Mouse (Mus musculus) layer of hippocampus, adult 2 months (tissue): ENCODE results near the gene Tlk2. TPM values are rescaled to one million over a fixed set of nuclear protein-coding genes. Genes with fewer than 3 reads are reported as not detected.

Experiments used
- DNase-seq, 2 experiments: peaks; one replicate each; pipeline ENCODE4 v3.0.0; 2022; ENCODE audit warnings: low spot score in 2 of 2
- H3K27ac ChIP-seq: fragments of 200-600 bp; 2 replicates; pipeline ENCODE4 v1.8.1; 2022
- H3K4me3 ChIP-seq: fragments of 200-600 bp; 2 replicates; pipeline ENCODE4 v1.8.1; 2022; ENCODE audit warnings: mild to moderate bottlenecking
- CTCF ChIP-seq: fragments of 200-600 bp; conservative IDR thresholded peaks from 2 replicates; pipeline ENCODE4 v1.8.1; 2022; ENCODE audit warnings: antibody characterized with exemption, mild to moderate bottlenecking, moderate library complexity
- total RNA-seq, 2 experiments: library from RNA; stranded (reverse); gene quantifications; 2 replicates each; pipeline ENCODE4 v1.2.3; 2021

Gene Tlk2
- total RNA-seq, 2 experiments from 2014 or later, result 47.9 to 50.9 TPM

DNA sequence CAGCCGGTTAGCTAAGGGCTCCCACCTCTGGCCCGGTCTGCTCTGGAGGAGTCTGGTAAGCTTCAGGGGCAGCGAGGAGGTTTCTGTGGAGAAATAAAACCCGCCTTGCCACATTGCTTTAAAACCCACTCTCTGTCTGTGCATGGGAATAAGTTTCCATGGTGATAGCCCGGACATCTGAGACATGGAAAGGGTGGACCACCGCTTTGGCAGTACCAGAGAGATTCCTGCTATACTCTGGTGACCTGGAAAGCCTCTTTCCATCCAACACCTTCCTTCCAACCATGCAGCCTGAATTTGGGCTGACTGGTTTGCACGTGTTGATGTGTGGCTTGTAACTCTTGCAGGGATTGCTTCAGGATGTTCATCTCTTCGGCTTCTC lies 135.0 kb downstream of the Tlk2 start:
- H3K4me3 ChIP-seq, result no peak overlapping the region
- H3K27ac ChIP-seq, result peak overlapping the region; percentile 32; the same call in 1 of the 2 replicates
- no peak for TF ChIP-seq CTCF
- no peak for DNase-seq

DNA sequence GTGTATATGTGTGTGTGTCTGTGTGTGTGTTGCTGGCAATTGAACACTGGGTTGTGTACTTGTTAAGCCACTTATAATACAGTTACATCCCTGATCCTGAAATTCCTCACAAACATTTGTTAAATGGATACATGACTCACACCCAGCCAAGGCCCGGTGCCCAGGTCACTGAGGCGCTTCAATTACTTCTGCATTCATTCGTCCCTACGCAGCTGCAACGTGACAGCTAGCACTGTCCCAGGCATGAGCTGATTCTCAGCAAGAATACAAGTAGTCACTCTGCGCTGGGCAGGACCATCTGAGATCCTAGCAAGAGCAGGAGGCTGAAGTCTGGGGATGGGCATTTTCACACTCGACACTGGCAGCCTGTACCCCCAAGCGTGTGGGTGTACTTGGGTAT lies 136.7 kb downstream of the Tlk2 start:
- no peak for DNase-seq
- H3K4me3 ChIP-seq, result no peak overlapping the region
- no peak overlapping the region for H3K27ac ChIP-seq
- TF ChIP-seq CTCF, result no peak

DNA sequence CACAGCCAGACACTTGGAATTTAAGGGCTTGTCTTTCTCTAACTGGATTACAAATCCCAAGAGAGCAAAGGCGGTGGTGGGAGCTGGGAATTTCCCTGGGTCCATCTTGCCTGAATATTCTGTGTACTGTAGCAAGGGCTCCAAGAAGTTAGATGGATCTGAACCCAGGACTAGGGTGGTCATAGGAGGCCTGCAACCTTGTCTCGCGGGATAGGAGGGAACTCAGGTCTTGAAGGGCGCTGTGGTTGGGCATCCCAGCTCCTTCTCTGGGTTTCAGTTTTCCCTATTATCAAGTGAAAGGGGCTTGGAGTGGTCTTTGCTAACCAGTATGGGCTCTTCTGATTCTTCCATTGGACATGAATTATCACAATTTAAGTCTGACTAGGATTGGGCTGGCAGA lies 137.5 kb downstream of the Tlk2 start:
- no peak for DNase-seq

DNA sequence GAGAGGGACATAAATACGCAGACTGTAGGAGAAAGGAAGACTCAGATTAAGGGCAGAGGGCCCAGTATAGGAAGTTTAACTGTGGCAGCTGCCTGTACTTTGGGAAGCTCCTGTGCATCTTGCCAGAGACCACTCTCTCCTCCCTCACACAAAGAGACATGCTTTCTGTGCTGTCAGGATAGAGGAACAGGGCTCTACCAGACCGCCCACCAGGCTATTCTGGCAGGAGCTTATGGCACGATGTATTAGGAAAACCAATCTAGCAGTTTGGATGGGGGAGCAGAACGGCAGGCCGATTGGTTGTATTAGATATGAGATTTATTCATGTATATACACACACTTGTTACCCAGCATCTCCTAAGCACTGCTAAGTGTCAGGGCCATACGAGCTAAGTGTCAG lies 139.2 kb downstream of the Tlk2 start:
- no peak overlapping the region for H3K27ac ChIP-seq
- TF ChIP-seq CTCF, result no peak
- peak in 1 of 2 experiments; percentile 22 for DNase-seq
- H3K4me3 ChIP-seq, result no peak overlapping the region

More for the DNA sequence above, 137.5 kb downstream of the Tlk2 start:
- Histone ChIP-seq H3K27ac (no peak overlapping the region), H3K4me3 (no peak overlapping the region)
- no peak for TF ChIP-seq CTCF

DNA sequence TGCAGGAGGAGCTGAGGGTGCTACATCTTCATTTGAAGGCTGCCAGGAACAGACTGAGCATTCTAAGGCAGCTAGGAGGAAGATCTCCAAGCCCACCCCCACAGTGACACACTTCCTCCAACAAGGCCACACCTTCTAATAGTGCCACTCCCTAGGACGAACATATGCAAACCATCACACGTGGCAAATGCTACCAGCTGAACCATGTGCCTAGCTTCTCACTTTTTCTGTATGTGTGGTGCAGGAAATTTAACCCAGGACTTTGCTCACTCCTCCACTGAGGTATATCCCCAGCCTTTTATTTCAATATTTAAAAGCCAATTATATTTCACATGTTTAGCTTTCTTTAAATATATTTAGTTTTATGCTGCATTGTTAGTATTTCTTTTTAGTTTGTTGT lies 142.5 kb downstream of the Tlk2 start:
- no peak for DNase-seq
- H3K4me3 ChIP-seq, result no peak overlapping the region
- H3K27ac ChIP-seq, result no peak overlapping the region
- no peak for TF ChIP-seq CTCF

DNA sequence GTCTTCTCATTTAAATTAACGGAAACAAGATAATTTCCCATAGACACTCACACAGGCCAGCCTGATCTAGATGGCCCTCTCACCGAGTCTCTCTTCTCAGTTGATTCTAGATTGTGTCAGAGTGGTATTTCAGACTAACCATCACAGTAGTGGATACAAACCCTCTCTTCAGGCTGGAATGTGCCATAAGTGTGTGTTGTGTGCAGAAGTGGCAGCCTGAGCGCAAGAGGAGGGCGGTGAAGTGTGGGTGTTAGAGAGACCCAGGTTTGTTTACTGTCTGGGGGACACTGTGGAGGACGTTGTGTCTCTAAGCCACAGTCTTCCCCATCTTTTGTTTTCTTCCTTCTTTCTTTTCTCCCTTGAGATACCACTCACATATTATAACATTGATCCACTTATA lies 144.9 kb downstream of the Tlk2 start:
- Histone ChIP-seq H3K27ac (no peak overlapping the region), H3K4me3 (no peak overlapping the region)
- TF ChIP-seq CTCF, result no peak
- no peak for DNase-seq

DNA sequence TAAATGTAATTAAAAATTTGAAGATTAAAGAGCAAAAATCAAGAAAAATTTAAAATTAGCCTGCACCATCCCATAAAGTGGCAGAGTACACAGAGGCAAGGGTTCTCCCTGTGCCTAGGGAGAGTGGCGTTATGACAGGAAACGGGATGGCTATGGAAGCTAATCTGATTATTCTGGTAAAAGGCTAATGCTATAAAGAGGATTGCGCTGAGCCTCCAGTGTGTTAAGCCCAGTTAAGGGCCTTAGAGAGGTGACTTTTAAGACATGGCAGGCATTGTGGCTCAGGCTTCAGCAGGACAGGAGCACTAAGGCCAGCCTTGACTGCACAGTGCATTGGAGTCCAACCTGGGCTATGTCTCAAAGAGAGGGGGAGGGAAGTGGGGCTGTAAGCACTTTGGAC lies 148.5 kb downstream of the Tlk2 start:
- H3K4me3 ChIP-seq, result no peak overlapping the region
- H3K27ac ChIP-seq, result no peak overlapping the region
- no peak for TF ChIP-seq CTCF
- no peak for DNase-seq

DNA sequence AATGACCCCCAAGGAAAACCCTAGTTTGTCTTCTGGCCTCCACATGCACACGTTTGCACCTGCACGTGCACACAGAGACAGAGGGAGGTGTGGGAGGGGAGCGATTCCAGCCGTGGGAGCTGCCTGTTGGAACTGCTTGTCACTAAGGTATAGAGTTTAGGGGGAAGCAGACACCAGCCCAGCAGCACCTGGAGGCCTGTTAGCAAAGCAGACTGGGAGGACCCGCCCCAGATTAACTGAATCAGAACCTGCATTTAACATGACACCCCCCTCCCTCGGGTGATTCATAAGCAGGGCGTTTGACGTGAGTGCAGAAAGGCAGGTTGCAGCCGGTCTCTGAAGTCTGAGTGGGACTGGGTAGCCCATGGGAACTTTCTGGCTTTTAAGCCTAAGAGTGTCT lies 151.4 kb downstream of the Tlk2 start:
- TF ChIP-seq CTCF, result no peak
- no peak overlapping the region for H3K4me3 ChIP-seq
- DNase-seq, result no peak
- no peak overlapping the region for H3K27ac ChIP-seq

DNA sequence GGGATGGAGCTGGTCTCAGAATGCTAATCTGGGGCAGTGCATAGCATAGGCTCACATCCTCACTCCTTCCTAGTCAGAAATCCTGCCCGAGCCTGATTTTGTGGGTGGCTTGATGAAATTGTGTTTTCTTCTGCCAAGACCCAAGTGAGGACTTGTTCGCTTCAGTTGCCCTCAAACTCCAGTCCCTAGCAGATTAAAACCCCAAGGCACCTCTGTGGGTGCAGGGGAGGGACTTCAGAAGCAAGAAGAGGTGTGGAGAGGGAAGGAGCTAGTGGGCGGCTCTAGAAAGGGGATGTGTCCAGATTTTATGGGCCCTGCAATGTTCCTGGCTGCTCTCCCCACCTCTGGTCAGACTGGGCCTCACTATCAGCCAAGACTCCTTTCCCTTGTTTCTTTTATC lies 152.5 kb downstream of the Tlk2 start:
- no peak for TF ChIP-seq CTCF
- no peak for DNase-seq
- no peak overlapping the region for H3K27ac ChIP-seq
- no peak overlapping the region for H3K4me3 ChIP-seq

DNA sequence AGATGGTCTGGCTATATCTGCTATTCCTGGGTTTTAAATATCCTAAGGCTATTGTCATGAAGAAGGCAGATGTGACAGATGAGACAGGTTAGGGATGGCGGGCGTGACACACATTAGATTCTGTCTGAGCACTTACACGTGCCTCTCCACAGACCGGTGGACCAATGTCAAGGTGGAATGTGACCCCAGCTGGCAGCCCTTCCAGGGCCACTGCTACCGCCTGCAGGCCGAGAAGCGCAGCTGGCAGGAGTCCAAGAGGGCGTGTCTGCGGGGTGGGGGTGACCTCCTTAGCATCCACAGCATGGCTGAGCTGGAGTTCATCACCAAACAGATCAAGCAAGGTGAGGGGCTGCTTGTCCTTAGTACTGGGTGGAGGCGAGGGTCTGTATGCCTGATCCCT lies 153.1 kb downstream of the Tlk2 start:
- H3K4me3 ChIP-seq, result no peak overlapping the region
- TF ChIP-seq CTCF, result no peak

DNA sequence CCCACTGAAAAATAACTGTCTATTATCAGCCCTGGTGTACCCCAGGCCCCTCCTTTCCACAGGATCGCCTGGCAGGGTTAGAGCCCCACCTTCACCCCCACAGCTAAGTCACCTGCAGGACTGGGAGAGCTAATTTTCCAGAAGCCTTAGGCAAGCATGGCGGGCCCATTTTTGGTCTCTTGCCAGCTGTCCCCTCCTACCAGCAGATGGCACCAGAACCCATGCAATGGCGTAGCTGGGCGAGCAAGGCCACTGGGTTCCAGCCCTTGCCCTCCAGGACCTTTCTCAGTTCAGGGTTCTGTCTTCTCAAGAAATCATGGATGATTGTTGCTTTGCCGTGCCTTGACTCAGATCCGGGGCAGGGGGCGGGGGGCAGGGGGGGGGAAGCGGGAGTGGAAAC lies 153.9 kb downstream of the Tlk2 start:
- DNase-seq, result peak; percentile 27 to 67
- H3K4me3 ChIP-seq, result no peak overlapping the region
- TF ChIP-seq CTCF, result peak; percentile 75
- no peak overlapping the region for H3K27ac ChIP-seq

More for the DNA sequence above, 153.1 kb downstream of the Tlk2 start:
- H3K27ac ChIP-seq, result no peak overlapping the region
- DNase-seq, result no peak

Other genes with a start within 250 kb of the Tlk2 start
- not detected for gene Efcab3, start 115.2 kb upstream of the Tlk2 start, total RNA-seq
- 10 to 100 TPM; 16.8 to 16.9 TPM for gene Mettl2, start 52.4 kb upstream of the Tlk2 start, total RNA-seq
- gene Gm10842, start 31.9 kb upstream of the Tlk2 start, total RNA-seq, result not detected
- gene Mrc2, start 113.8 kb downstream of the Tlk2 start, total RNA-seq, result 1 to 10 TPM; 4.1 to 5.7 TPM